Mouse (Mus musculus) ES-Bruce4 (cell line): ENCODE data around the gene Txnrd3.

ENCODE experiments used
- CTCF ChIP-seq: IDR thresholded peaks from one replicate; pipeline ENCODE4 v1.8.1; 2011; ENCODE audit warnings: low read depth, low read length
- POLR2A ChIP-seq: IDR thresholded peaks from one replicate; pipeline ENCODE4 v1.8.1; 2011; ENCODE audit warnings: low read length; ENCODE audit not compliant: insufficient read depth

DNA sequence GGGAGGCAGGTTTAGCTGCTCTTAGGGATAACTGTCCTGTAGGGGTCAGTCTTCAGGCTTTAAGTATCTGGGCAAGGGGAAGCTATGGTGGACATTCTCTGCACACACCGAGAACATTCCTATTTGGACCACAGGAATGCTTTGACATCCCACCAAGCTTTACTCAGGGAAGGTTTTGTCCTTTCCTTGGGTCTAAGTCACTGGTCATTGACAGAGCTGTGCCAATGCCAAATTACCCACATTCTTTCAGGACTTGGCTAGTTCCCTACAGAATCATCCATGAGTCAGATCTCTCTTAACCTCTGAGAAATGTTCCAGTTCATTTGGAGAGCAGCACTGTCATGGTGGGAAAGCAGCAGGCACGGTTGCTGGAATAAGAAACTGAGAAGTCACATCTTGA is 62.8 kb downstream of the Txnrd3 start:
- TF ChIP-seq CTCF (no peak), POLR2A (no peak)
